Mouse (Mus musculus) yolk sac, embryonic 10.5 days (tissue): ENCODE results near the gene Tab3.

Experiments
- DNase-seq: peaks from one replicate; pipeline ENCODE4 v3.0.0-alpha.2; 2017; ENCODE audit warnings: low spot score

The Tab3 gene

GRCm38 (mm10) chrX:85573532-85574181 lies at the start of gene Tab3:
Gene Tab3, plus strand, starts transcription at chrX:85574022.
- peak; percentile 95 for DNase-seq

GRCm38 (mm10) chrX:85525545-85525944 lies 48.3 kb upstream of the Tab3 start:
- peak; percentile 28 for DNase-seq

GRCm38 (mm10) chrX:85526263-85527019 lies 47.4 kb upstream of the Tab3 start:
- peak; percentile 40 for DNase-seq

- DNase-seq: no peak
These were observed 14.9 kb upstream of the Tab3 start for GRCm38 (mm10) chrX:85558931-85559330.

- DNase-seq: no peak
These were observed 7.6 kb upstream of the Tab3 start for GRCm38 (mm10) chrX:85566256-85566655.

GRCm38 (mm10) chrX:85574182-85574541 lies 340 bp downstream of the Tab3 start:
- peak; percentile 48 for DNase-seq

- DNase-seq: peak; percentile 5
These were observed 2.5 kb downstream of the Tab3 start for GRCm38 (mm10) chrX:85576310-85576709.

- no peak for DNase-seq
These were observed 6.9 kb downstream of the Tab3 start for GRCm38 (mm10) chrX:85580768-85581167.

- no peak for DNase-seq
These were observed 8.7 kb downstream of the Tab3 start for GRCm38 (mm10) chrX:85582517-85582916.

GRCm38 (mm10) chrX:85585575-85585974 lies 11.8 kb downstream of the Tab3 start:
- no peak for DNase-seq

GRCm38 (mm10) chrX:85614701-85615100 lies 40.9 kb downstream of the Tab3 start:
- DNase-seq: no peak

- DNase-seq: peak; percentile 9
These were observed 72.5 kb downstream of the Tab3 start for GRCm38 (mm10) chrX:85646204-85646777.

GRCm38 (mm10) chrX:85676808-85677207 lies 103.0 kb downstream of the Tab3 start:
- peak; percentile 5 for DNase-seq

GRCm38 (mm10) chrX:85682125-85682524 lies 108.3 kb downstream of the Tab3 start:
- DNase-seq: no peak

GRCm38 (mm10) chrX:85683723-85684122 lies 109.9 kb downstream of the Tab3 start:
- DNase-seq: no peak
